Mouse (Mus musculus): ENCODE data around the gene Tldc1.

The Tldc1 gene

GRCm38 (mm10) chr8:119801168-119801567 lies 23.0 kb upstream of the Tldc1 start:
- peak; percentile 42 for DNase-seq (ENCODE audit: low read depth, low spot score)

DNA sequence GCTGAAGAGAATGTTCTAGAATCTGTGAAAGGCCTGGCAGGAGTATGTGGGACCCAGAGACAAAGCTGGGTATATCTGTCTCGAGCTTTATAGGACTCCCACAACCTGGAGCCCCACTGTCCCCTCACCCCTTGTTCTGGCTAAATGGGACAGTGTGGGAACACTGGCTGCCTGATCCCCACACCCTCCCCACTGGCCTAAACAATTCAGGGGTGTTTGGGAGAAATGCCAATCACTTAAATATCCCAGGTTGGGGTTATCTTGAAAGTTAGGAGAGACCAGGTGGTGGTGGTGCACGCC lies 20.7 kb upstream of the Tldc1 start:
- no peak for DNase-seq (ENCODE audit: low read depth, low spot score)

DNA sequence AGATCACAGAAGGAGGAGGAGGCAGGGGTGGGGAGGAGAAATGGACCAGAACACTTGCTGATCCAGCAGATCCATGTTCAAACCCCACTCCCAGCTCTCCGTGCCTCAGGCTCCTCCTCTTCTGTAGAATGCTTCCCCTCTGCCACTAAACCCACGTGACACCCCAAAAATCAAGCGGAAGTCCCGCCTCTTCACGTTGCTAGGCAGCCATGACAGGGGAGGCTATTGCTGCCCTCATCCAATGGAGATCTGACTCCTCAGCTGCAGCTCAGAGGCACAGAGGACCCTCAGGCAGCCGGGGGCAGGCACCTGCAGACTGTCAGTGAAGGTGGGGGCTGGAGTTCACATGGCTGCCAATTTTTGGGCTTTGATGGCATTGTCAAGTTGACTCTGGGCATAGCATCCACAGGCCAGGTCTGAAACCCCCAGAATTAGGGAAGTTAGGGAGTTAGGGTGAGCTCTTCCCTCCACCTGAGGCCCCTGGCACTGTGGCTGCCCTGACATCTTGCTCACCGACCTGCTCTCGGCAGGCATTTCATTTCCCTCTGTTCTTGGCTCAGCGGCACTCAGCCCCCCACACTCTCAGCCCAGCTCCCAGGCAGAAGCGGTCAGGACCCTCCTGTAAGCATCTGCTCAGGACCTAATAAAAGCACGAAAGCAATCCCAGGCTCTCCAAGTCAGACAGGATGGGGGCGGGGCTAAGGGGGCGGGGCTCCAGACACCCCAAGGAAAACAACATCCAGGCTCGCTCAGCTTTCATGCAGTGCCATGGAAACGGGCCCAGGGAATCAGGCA lies 20.2 kb upstream of the Tldc1 start:
- peak; percentile 81 for DNase-seq (ENCODE audit: low read depth, low spot score)

GRCm38 (mm10) chr8:119795651-119796050 lies 17.4 kb upstream of the Tldc1 start:
- peak; percentile 35 for DNase-seq (ENCODE audit: low read depth, low spot score)

DNA sequence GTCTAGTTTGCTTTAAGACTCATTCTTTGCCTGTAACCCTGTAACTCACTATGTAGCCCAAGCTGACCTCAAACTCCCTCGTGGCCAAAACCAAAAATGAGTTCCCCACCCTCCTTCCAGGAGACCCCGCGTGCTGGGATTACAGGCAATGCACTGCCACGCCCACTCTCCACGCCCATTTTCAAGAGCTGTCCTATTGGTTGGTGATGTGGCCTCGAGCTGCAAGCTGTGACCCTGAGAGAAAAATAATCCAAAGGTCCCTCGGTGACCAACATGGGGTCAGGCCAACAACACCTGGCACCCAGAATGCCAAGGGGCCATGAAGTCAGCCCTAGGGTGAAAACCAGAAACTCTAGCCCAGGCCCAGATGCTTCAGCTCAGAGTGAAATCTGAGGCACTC lies 16.5 kb upstream of the Tldc1 start:
- no peak for DNase-seq (ENCODE audit: low read depth, low spot score)

DNA sequence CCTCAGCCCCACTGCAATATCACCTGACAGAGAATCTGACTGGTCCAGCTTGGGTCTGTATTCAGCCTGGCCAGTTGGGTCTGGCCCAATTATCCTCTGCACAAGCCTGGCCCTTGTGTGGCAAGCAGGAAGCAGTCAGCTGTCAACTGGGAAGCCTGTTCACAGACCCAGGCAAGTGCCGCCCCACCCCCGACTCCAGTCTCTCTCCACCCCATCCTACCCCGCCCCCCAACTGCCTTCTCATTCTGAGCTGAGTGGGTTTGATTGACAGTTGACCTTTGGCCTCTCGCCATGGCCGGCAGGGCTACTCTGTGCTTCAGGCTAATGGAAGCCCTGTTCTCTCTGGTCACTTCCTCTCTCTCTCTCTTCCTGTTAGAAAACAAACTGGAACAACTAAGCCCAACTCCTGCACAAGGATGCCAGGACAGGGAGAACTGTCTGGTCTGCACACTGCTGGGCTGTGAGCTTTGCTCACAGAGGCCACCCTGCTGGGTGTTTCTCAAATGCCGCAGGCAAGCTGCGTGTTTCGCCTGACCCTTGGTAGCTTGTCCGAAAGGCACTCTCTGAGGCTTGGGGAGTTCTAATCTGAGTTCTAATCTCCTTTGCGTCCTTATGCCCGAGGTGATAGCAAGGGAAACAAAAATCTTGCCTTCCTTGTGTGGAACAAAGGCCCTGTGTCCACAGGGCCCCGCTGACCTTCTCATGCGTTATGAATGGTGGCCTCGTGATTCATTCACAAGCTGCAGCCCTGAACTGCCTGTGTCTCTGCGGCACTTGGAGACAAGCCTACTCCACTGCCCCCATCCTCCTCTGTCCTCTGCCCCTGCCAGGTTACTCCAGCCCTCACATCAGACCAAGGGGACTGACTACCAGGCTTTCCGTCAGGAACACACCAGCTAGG lies 13.8 kb upstream of the Tldc1 start:
- no peak for DNase-seq (ENCODE audit: low read depth, low spot score)

DNA sequence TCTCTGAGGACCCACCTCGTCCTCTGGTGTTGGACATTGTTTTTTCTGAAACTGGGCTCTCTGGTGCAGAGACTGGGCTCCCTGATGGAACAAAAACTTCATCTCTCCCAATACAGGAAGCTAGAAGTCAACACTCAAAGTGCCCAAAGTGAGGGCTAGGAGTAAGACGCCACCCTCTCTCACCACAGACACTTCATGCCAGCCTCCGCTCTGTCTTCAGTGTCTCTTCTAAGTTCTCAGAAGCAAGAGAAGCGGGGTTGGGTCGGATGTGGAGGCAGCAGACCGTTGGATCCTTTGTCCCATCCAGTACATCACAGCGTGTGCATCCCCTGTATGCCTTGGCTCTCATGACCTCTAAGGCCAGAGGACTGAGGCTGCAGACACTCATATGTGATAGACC lies 11.4 kb upstream of the Tldc1 start:
- DNase-seq (ENCODE audit: low read depth, low spot score), result peak; percentile 51

GRCm38 (mm10) chr8:119788607-119789381 lies 10.6 kb upstream of the Tldc1 start:
- DNase-seq (ENCODE audit: low read depth, low spot score), result no peak

GRCm38 (mm10) chr8:119787341-119787740 lies 9.1 kb upstream of the Tldc1 start:
- DNase-seq (ENCODE audit: low read depth, low spot score), result peak; percentile 54

DNA sequence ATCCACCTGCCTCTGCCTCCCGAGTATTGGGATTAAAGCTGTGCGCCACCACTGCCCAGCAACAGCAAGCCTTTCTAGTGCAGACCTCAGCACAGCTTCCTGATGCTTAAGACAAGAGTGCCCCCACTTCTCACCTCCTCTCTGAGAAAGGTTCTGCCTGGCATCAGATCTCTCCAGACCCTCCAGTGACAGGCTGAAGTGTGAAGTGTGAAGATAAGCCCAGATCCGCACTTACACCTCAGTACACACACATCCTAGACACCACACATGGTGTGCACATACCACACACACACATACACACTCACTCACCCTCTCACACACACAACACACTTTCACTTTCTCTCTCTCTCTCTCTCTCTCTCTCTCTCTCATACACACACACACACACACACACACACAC lies 8.7 kb upstream of the Tldc1 start:
- peak; percentile 79 for DNase-seq (ENCODE audit: low read depth, low spot score)

DNA sequence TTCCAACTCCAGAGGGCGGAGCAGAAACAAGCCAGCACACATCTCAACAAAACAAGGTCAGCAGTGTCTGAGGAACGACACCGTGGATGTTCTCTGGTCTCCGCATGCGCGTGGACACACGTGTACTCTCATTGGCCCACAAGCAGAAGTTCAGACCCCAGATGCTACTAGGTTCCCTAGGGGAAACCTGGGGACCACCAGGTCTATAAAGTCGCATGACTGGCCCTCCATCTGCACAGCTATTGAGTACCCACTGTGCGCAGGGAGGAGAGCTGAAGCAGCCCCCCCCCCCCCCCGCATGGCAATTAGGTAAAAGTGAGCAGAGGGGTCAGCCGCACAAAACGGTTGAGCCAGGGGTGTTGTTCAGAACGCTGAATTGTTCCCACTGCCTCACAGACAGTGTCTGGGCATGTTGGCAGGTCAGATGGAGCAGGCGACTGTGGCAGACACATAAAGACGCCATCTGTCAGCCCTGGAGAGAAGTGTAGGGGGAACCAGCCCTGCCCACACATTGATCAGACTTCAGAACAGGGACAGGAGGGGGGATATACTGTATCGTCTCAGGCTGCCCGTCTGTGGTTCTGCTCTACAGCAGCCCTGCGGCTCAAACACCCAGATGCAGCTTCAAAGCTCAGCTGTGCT lies 7.7 kb upstream of the Tldc1 start:
- peak; percentile 42 for DNase-seq (ENCODE audit: low read depth, low spot score)

DNA sequence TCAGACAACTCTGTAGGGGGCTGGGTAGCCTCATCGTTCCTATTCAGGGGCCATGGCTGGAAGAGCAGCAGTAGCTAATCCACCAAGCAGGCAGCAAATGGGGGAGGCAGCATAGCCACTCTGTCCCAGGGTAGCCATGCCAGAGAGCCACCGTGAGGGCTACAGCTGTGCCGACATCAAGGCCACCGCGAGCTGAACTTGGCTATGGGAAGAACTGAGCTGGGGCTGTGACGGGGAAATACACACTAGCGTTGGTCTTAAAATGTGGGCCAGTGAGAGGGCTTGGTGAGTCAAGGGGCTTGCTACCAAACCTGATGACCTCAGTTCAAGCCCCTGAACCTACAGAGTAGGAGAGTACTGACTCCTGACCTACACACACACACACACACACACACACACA lies 6.5 kb upstream of the Tldc1 start:
- peak; percentile 55 for DNase-seq (ENCODE audit: low read depth, low spot score)

DNA sequence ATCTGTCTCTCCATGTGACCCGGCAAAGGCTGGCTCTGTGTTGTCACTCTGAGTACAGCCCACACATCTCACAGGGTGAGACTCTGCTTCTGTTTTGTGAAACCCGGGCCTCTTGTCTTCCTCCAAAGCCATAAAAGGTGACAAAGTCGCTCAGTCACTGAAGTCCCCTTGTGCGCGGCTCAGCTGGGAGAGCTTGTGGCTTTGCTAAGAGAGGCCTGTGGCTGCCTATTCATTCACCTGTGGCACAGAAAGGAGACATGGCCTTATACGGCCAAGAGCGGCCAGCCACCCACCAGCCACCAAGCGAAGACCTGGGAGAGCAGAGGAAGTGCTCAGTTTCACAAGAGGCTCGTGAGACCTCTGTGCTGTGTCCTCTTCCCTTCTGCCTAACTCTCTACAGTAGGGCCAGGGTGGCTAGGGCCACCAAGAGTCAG lies 5.9 kb upstream of the Tldc1 start:
- peak; percentile 84 for DNase-seq (ENCODE audit: low read depth, low spot score)

DNA sequence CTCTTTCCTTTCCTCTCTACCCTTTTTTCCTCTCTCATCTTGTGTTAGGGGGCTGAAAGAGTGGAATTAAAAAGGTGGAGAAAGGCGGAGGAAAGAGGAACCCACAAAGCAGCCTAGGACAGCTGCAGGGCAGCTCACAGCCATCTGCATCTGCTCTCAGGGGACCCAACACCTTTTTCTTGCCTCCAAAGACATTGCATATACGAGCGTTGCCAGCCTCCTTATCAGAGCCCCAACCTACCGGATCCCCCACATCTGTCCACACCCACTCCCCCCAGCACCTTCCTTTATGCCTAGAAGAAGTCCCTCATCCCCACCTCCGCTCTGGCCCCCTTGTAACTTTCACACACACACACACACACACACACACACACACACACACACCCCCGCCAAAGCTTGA lies 5.4 kb upstream of the Tldc1 start:
- no peak for DNase-seq (ENCODE audit: low read depth, low spot score)

GRCm38 (mm10) chr8:119782715-119783114 lies 4.5 kb upstream of the Tldc1 start:
- peak; percentile 86 for DNase-seq (ENCODE audit: low read depth, low spot score)

DNA sequence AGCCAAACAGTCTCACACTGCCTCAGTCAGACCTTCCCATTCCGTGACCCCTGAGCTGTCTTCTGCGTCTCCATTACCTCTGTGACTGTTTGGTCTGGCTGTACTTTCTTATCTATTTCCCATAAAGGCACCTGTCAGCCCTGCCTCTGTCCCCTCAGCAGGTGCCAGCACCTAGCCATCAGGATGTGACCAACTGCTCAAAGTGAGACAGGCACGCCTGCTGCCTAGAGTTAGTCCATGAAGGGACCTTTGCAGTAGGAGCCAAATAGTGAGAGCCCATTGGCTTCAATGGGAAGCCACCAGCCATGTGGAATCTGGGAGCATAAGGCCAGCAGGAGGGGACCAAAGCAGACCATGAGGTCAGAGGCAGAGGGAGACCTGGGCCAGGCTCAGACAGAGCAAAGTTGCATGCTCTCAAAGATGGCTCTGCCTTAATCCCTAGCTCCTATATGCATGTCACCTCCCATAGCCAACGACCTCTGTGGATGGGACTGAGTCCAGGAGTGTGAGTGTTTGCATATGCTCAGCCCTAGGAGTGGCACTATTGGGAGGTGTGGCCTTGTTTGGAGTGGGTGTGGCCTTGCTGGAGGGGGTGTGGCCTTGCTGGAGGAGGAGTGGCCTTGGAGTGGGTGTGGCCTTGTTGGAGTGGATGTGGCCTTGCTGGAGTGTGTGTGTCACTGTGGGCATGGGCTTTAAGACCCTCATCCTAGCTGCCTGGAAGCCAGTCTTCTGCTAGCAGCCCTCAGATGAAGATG lies 3.0 kb upstream of the Tldc1 start:
- DNase-seq (ENCODE audit: low read depth, low spot score), result peak; percentile 60

DNA sequence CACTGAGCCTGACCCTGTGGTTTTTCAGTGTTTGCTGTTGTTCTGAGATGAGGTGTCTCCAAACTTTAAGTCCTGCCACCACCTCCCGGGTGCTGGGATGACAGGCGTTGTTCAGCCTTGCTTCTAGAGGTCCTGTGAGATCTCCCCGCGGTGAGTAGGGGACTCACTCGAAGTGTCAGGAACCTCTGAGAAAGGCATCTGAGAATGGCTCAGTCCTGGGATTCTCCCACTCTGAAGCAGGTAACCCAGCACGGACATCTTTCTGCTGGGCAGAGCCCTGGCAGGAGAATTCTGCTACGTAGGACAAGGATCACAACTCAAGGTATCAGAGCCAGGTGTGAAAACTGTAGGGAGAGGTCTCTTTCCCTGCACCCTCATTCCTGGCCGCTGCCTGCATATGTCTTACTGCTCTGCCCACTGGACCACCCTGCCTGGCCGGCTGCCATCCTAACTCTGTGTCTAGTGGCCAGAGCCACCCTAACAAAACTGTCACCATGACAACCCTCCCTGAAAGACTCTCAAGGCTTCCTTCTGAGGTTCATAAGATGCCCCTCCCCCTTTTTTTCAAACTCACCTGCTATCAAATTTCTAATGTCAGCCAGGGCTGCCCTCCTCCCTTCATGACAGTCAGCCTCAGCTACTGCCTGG lies 2.3 kb upstream of the Tldc1 start:
- no peak for DNase-seq (ENCODE audit: low read depth, low spot score)

- peak; percentile 87 for DNase-seq (ENCODE audit: low read depth, low spot score)
Measured at GRCm38 (mm10) chr8:119779013-119779737, 959 bp upstream of the Tldc1 start.

DNA sequence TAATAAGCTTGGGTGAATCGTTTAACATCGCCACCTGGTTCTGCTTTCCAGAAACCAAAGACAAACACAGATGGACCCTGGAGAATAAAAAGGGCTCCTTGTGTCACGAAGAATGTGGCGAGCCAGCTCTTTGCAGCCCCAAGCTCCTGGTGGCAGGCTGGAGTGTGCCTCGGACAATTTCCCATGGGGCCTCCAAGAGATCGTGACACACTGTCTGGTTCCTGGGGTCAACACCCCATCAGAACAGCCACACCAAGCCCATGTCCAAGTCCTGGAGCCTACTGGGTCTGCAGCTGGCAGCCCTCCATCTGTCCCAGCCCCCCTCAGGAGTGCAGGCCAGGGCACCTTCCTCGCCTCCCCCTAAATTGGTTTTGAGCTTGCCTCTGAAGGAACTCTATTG lies 451 bp downstream of the Tldc1 start:
- no peak for DNase-seq (ENCODE audit: low read depth, low spot score)
